Mouse (Mus musculus) heart, embryonic 16.5 days (tissue): Measurements from ENCODE around the gene Anks6. TPM values are rescaled to one million over a fixed set of nuclear protein-coding genes. Genes with fewer than 3 reads are reported as not detected.

Experiments used
- ATAC-seq: fragments of 200-750 bp; cut with Nextera tagmentation; replicated peaks from 2 replicates; pipeline ENCODE4 v1.8.0; 2017; ENCODE audit warnings: moderate number of reproducible peaks; ENCODE audit not compliant: insufficient read depth, low FRiP score; ENCODE audit errors: extremely low read depth
- H3K27ac ChIP-seq: fragments of 300-500 bp; sonication (generic); 2 replicates; pipeline ENCODE4 v1.5.1; 2014; ENCODE audit warnings: mild to moderate bottlenecking, low read length, control low read depth, moderate library complexity
- H3K27me3 ChIP-seq: fragments of 300-500 bp; sonication (generic); 2 replicates; pipeline ENCODE4 v1.6.1; 2014; ENCODE audit warnings: low read length, mixed read lengths; ENCODE audit not compliant: control insufficient read depth, insufficient read depth
- H3K36me3 ChIP-seq: fragments of 300-500 bp; sonication (generic); 2 replicates; pipeline ENCODE4 v1.6.1; 2014; ENCODE audit not compliant: control insufficient read depth, insufficient read depth
- H3K4me1 ChIP-seq: fragments of 300-500 bp; sonication (generic); 2 replicates; pipeline ENCODE4 v1.6.1; 2014; ENCODE audit warnings: low read length, mixed read lengths; ENCODE audit not compliant: control insufficient read depth, insufficient read depth
- H3K4me2 ChIP-seq: fragments of 300-500 bp; sonication (generic); 2 replicates; pipeline ENCODE4 v1.6.1; 2014; ENCODE audit warnings: low read depth, mild to moderate bottlenecking, control low read depth, low read length
- H3K4me3 ChIP-seq: fragments of 300-500 bp; sonication (generic); 2 replicates; pipeline ENCODE4 v1.5.1; 2014; ENCODE audit warnings: mild to moderate bottlenecking, control low read depth, low read length
- H3K9ac ChIP-seq: fragments of 300-500 bp; sonication (generic); 2 replicates; pipeline ENCODE4 v1.6.1; 2014; ENCODE audit warnings: low read length, control low read depth
- H3K9me3 ChIP-seq: fragments of 300-500 bp; sonication (generic); replicated peaks from 2 replicates; pipeline ENCODE4 v1.6.1; 2016; ENCODE audit warnings: low read length; ENCODE audit not compliant: control insufficient read depth
- polyA plus RNA-seq: library from polyadenylated mRNA; unstranded; fragments of >200 nt; fragmentation: Nextera tagmentation; extraction: Ambion mirVana; gene quantifications from 2 replicates; pipeline ENCODE4 v1.2.1, GENCODE M21; 2015

Gene Anks6
- polyA plus RNA-seq, 1 experiment from 2014 or later = 1.6 TPM

- no peak overlapping the region for H3K4me3 ChIP-seq
- H3K9ac ChIP-seq = no peak overlapping the region
- no peaks in the 10 kb centered on the region for H3K9me3 ChIP-seq
- no peaks in the 10 kb centered on the region for H3K36me3 ChIP-seq
- H3K4me2 ChIP-seq = no peak overlapping the region
- H3K27ac ChIP-seq = no peak overlapping the region
- no peaks in the 10 kb centered on the region for H3K27me3 ChIP-seq
- H3K4me1 ChIP-seq = no peaks in the 10 kb centered on the region
- no peak for ATAC-seq
These were observed 90.7 kb downstream of the Anks6 start for GRCm38 (mm10) chr4:46966551-46966950.

Other genes starting within 250 kb of the Anks6 start
- gene Gabbr2, start 65.6 kb downstream of the Anks6 start, polyA plus RNA-seq = 0.03 and 0.07 TPM in 2 replicates
- 4.1 and 5.3 TPM in 2 replicates for gene Galnt12, start 34.5 kb upstream of the Anks6 start, polyA plus RNA-seq
- 13.5 and 15.9 TPM in 2 replicates for gene Col15a1, start 150.7 kb upstream of the Anks6 start, polyA plus RNA-seq